Mouse (Mus musculus) right cerebral cortex, adult 18-20 months (tissue): ENCODE measurements around the gene Psmb6.
A peak's percentile ranks its signal among the peaks of the same experiment; 100 is the strongest.
"Not testable (repeated sequence)": the region's sequence is repeated elsewhere in the genome, so short reads cannot be mapped to it uniquely, and the experiment has no call there.

Source experiments
- DNase-seq: peaks from one replicate; pipeline ENCODE4 v3.0.0; 2022; ENCODE audit warnings: mixed read lengths

Psmb6 gene

GRCm38 (mm10) chr11:70525184-70525678 is at the start of gene Psmb6:
TSS of gene Psmb6 (plus strand) at chr11:70525367.
- DNase-seq, result peak; percentile 97

GRCm38 (mm10) chr11:70485498-70485897 is 39.7 kb upstream of the Psmb6 start:
- DNase-seq, result no peak

- DNase-seq, result no peak
Measured at GRCm38 (mm10) chr11:70487816-70488215, 37.4 kb upstream of the Psmb6 start.

DNA sequence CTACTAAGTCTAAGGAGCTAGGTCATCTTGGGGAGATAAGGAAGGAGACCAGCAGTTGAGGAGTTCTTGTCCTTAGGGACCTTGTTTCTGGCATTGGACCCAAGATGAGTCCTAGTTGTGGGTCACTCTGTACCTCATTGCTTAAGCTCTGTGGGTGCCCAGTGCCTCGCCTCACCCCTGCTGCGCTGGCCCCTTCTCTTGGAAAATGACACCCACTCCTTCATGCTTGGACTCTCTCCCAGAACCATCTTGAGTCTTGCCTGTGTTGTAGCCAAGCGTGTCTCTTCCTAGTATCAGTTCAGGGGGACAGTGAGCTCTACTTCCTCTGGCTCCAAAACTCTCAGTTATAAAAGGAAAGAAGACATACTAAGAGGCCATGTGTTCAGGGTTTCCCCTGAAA is 36.0 kb upstream of the Psmb6 start:
- no peak for DNase-seq

DNA sequence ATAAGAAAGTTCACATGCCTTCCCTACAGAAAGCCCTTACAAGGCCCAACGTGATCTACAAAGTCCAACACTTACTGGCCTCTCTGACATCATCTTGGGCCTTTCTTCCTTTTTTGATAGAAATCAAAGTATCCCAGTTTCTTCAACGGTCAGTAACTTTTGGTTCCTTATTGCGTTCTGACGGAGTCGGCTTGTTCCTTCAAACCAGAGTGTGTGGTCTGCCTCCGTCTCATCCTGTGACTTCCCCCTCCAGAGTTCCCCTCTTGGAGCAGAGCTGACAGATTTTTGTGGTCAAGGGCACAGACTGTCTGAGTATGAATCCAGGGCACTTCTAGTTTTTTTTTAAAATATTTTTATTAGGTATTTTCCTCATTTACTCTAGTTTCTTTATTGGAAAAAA is 35.5 kb upstream of the Psmb6 start:
- DNase-seq, result no peak

DNA sequence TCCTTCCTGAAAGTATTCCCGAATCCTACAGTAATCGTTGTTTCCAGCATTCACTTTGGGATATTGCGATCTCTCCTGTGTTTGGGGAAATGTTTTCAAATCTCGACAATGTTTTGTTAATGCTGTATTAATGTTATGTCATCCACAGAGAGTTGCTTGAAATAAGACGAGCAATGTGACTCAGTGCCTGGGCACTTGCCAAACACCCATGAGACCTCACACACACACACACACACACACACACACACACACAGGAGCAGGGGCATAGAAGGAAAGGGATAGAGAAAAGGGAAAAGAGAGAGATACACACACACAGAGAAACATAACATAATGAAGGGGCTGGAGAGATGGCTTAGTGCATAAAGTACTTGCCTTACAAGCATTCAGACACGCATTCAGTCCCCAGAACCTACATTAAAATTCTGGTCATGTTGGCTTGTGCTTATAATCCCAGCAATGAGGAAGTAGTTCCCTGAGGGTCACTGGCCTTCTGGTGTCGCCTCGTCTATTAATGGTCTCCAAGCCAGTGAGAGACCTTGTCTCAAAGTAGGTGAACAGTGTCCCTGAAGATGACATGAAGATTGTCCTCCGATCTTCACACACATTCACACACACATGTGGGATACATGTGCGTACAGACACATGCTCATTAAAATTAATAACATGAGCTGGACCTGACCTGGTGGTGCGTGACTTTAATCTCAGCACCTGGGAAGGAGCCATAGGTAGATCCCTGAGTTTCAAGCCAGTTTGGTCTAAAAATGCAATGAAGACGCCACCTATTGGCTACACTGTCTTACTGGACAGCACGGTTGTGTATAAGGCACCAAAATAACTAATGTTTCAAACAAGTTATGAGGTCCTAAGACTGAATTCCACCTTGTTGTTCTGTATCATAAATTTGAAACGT is 25.3 kb upstream of the Psmb6 start:
- DNase-seq, result no peak

- no peak for DNase-seq
Measured at GRCm38 (mm10) chr11:70500476-70500812, 24.7 kb upstream of the Psmb6 start.

DNA sequence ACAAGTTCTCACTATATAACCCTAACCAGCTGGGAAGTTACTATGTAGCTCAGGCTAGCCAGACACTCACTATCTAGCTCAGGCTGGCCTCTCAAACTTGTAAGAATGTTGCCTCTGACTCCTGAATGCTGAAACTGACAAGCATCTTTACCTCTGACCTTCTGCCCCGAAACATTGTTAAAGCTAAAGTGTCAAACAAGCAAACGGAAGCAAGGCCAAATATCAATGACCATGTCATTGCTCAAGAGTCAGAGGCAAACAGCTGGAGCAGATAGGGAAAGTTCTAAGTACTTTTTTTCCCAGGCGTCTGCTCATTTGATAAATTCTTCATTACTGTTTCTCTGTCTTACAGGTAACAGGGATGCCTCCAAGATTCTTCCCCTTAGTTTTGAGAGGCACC is 23.1 kb upstream of the Psmb6 start:
- DNase-seq, result no peak

DNA sequence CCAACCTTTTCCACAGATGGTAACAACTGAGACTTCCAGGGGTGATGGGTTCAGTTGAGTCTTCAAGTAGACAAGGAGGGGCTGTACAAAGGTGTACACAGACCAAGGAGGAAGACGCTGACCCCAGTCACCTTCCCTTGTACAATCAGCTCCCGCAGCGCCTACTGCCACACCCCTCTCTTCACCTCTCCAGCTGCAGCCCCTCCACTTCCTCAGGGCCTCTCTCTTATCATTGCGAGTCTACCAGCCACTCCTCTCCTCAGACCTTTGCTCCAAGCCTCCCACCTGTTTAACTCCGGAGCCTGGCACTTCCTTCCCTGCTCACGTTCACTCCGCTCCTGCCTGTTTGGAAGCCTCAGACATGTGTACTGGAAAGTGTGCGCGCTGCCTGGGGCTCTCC is 20.2 kb upstream of the Psmb6 start, which contains the start of gene Tm4sf5:
Tm4sf5 (plus strand) TSS at position 275 of the 400 bp plus-strand sequence.
- no peak for DNase-seq

DNA sequence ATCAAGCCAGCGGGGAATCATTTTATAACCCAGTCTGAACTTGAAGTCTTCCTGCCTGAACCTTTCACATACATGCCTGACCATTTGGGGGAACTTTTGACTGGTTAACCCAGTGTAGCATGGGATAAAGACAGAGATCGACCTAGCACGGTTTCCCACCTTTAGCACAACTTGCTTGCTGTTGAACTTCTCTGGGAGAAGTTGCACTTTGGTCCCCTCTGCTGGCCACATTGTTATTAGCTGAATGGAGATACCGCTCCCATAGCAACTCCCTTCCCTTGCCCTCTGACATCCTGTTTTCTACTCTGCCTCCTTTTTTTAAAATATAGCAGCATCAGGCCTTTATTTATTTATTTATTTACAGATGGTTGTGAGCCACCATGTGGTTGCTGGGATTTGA is 18.8 kb upstream of the Psmb6 start:
- peak; percentile 33 for DNase-seq

DNA sequence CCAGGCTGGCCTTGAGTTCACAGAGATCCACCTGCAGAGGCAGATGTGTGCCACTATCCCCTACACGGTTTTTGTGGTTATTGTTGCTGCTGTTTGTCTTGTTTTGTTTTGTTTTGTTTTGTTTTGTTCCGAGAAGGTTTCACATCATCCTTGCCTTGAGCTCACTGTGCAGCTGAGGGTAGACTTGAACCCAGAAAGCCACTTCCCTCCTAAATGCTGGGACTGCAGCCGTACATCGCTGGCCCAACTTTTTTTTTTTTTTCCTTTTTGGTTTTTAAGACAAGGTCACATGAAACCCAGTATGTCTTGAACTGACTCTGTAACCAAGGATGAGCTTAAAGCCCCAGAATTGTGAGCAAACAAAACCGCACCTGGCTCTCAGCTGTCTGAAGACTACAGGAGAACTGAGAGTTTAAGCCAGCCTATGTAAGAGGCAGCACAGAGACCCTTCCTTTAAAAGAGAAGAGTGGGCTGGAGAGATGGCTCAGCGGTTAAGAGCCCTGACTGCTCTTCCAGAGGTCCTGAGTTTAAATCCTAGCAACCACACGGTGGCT is 18.1 kb upstream of the Psmb6 start:
- no peak for DNase-seq

DNA sequence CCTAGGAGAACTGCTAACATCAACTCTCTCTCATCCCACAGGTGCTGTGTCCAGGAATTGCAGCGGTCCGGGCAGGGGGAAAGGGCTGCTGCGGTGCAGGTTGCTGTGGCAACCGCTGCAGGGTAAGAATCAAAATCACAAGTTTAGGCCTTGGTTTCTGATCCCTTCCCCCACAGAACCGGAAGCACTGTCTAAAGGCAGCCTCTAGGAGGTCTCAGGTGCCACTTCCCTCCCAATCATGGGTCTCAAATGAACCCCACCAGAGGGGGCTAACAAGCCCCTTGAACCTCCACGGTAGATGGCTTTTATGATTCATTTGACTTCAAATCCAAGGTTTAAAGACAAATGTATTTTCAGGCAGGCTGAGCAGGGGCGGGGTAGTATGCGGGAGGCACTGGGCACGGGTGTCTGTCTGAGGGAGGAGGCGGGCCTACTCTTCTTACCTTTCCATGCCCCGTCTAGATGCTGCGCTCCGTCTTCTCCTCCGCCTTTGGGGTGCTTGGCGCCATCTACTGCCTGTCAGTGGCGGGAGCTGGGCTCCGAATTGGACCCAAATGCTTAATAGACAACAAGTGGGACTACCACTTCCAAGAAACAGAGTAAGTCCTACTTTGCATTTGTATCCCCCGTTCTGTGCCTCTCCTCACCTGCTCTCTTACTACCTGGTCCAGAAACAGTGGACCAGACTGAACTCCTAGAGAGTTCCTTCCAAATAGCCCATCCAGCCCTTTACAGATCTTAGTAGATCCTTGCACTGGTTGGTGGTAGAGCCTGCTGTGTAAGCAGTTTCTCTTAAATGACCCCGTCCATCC is 15.2 kb upstream of the Psmb6 start:
- peak; percentile 33 for DNase-seq

GRCm38 (mm10) chr11:70511242-70511641 is 13.9 kb upstream of the Psmb6 start:
- no peak for DNase-seq

DNA sequence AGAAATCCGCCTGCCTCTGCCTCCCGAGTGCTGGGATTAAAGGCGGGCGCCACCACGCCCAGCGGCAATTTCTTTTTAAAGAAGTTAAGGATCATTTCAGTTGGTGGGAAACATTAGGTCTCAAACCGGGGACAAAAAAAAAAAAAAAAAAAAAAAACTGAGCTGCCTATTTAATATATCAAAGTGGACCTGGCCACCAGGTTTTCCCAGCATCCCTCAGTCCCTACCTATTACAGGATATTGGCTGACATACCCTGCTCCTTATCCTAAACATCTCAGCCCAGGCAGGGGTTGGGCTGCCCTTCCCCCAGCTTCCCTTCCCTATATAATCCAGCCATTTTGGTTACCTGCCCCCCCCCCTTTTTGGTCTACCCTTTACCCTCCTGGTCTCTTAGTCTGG is 13.3 kb upstream of the Psmb6 start:
- DNase-seq, result no peak

DNA sequence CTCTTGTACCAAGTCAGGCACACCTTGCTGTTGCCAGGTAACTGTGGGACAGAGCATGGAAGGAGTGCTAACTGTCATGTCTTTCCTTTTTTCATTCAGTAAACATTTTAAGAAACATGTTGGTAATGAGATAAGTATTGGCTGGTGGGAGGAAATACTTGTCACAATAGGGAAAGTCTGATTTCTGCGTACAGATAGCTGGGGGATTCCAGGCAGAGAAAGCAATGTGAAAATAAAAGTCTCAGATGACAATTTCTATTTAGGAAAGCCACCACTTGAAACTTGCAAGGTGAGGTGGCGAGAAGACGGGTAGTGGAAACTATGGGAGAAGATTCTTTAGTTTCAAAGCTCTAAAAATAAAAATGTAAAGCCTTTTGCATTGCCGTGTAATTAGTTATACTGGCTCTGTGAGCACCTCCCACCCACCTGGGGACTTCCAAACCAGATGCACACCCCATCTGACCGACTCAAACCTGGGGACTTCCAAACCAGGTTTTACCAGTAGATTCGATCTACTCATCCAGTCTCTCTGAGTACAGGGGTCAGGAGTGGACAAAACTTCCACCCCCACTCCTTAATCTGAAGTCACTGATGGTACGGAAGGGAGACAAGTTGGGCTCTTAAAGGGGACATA is 12.3 kb upstream of the Psmb6 start:
- DNase-seq, result no peak

DNA sequence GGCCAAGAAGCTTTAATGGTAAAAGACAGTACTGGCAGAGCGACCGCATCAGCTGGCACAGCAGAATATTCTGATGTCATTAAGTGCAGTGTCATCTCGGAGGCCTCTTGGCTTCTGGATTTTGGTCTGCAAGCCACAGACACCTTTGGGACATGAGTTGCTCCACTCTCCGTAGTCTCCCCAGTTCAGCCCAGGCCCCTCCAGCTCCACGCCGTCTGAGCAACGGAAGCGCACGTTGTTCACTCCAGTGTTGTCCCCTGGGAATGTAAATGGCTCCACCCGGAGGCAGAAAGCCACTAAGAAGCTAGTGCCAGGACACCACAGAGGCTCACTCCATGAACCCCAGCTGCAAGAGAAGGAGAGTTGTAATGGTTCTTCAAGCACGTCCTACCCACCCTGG is 11.6 kb upstream of the Psmb6 start:
- DNase-seq, result no peak

GRCm38 (mm10) chr11:70514288-70514687 is 10.9 kb upstream of the Psmb6 start, which contains the start of gene Vmo1:
TSS of gene Vmo1 (minus strand) at chr11:70514616.
- no peak for DNase-seq

DNA sequence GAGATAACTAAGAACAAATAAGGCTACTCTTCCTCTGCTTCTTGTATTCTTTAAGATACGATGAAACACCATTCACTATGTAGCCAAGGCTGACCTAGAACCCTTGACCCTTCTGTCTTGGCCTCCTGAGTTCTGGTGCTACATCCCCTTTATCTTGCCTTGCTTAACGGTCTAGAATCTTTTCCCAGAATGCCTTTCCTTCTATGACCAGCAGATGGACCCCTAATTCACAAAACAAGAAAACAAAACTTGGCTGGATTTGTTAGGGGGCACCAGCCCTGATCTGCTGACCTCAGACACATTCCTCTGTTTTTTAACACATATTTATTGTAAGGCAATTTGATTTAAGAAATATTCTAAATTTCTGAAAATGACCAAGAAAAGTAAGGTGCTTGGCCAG is 8.8 kb upstream of the Psmb6 start:
- peak; percentile 22 for DNase-seq

DNA sequence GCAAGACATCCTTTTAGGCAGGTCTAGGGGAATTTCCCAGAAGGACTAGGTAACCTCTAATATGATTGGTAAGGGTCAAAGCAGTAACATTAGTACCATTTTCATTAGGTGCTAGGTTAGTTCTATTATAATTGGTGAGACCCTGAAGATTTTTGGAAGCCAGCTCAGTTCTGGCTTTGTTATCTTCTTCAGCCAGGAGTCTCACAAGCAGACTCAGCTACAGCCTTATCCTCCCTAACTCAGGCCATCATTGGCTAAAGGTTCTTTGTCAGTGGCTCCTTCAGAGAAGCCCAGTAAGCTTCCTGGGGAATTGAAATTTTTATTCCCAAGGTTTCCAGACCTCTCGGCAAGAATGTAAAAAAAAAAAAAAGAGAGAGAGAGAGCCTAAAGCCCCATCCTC is 6.7 kb upstream of the Psmb6 start:
- no peak for DNase-seq

DNA sequence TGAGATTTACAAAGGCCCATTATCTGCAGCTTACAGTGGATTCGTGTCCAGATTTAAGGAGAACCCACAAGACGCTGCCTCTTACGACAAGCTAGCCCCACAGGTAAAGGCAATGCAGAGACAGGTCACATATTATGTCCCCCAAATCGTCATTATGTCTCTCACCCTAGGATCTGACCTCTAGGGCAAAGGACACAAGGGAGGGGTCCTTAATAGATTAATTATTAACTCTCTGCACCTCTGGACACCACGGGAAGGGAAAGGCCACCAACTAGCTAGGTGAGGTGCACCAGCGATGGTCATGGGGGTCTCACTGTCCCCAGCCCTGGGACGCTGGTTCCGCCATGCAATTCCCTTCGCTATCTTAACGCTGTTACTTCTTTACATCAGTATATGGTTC is 6.2 kb upstream of the Psmb6 start, which contains the start of gene Gltpd2:
Gltpd2 (plus strand) TSS at position 274 of the 400 bp plus-strand sequence.
- no peak for DNase-seq

- DNase-seq, result no peak
Measured at GRCm38 (mm10) chr11:70520178-70520769, 4.9 kb upstream of the Psmb6 start.

- not testable (repeated sequence) for DNase-seq
Measured at GRCm38 (mm10) chr11:70523306-70523989, 1.7 kb upstream of the Psmb6 start.
